Mouse (Mus musculus): ENCODE measurements around the gene Zscan26. TPM values are rescaled to one million over a fixed set of nuclear protein-coding genes. Genes with fewer than 3 reads are reported as not detected.
"Not testable (repeated sequence)": the region's sequence is repeated elsewhere in the genome, so short reads cannot be mapped to it uniquely, and the experiment has no call there.

The Zscan26 gene
- polyA plus RNA-seq (2012; fragmentation: generic; extraction: Trizol): 3.5 TPM
- long read RNA-seq, experiment 1, full-length matches to known transcripts: 2 of 25 reads
- long read RNA-seq, experiment 1, partial matches to known transcripts: 0 of 25 reads
- long read RNA-seq, experiment 1, other reads (novel, unspliced or antisense): 23 of 25 reads
- long read RNA-seq, experiment 2, full-length matches to known transcripts: 10 of 14 reads
- long read RNA-seq, experiment 2, partial matches to known transcripts: 0 of 14 reads
- long read RNA-seq, experiment 2, other reads (novel, unspliced or antisense): 4 of 14 reads

GRCm38 (mm10) chr13:21453449-21453848, at the start of gene Zscan26:
TSS of gene Zscan26 (minus strand) at chr13:21453730.
- Histone ChIP-seq H3K79me3 (ENCODE audit: low read depth) (peaks cover 28% of the 10 kb centered on the region), H3K4me3 (ENCODE audit: insufficient read depth, poor library complexity, severe bottlenecking) (peak within 1 kb of the TSS; percentile 50), H3K79me2 (ENCODE audit: control insufficient read depth, insufficient read depth) (peaks cover 40% of the 10 kb centered on the region), H3K36me3 (ENCODE audit: control insufficient read depth, insufficient read depth) (peaks cover 9% of the 10 kb centered on the region), H3ac (ENCODE audit: control insufficient read depth, insufficient read length, low read depth) (peak within 1 kb of the TSS; percentile 75), H3K27me3 (ENCODE audit: control insufficient read depth, insufficient read depth, insufficient read length) (no peaks in the 10 kb centered on the region)
- no peak for TF ChIP-seq USF1 (IDR thresholded peaks at IDR 0.05; ENCODE audit: low read depth)
- TF ChIP-seq CEBPB (IDR thresholded peaks at IDR 0.05; ENCODE audit: low read depth): no peak
- TF ChIP-seq MYOD1 (IDR thresholded peaks at IDR 0.05; ENCODE audit: control insufficient read depth, insufficient read length, low read depth): no peak
- TF ChIP-seq FOSL1 (IDR thresholded peaks at IDR 0.05; ENCODE audit: insufficient read depth, low read length, poor library complexity, severe bottlenecking): no peak
- TF ChIP-seq MAX (IDR thresholded peaks at IDR 0.05): no peak
- no peak for TF ChIP-seq CTCF (IDR thresholded peaks at IDR 0.05; ENCODE audit: control insufficient read depth, insufficient read depth, insufficient read length)
- no peak for TF ChIP-seq MYOG (IDR thresholded peaks at IDR 0.05; ENCODE audit: control insufficient read depth, extremely low read depth, insufficient read length)

- H3K79me2 ChIP-seq (ENCODE audit: control insufficient read depth, insufficient read depth): no peaks in the 10 kb centered on the region
- no peaks in the 10 kb centered on the region for H3K79me3 ChIP-seq (ENCODE audit: low read depth)
- TF ChIP-seq MAX (IDR thresholded peaks at IDR 0.05): no peak
- TF ChIP-seq CEBPB (IDR thresholded peaks at IDR 0.05; ENCODE audit: low read depth): no peak
- no peak for TF ChIP-seq FOSL1 (IDR thresholded peaks at IDR 0.05; ENCODE audit: insufficient read depth, low read length, poor library complexity, severe bottlenecking)
- no peak for TF ChIP-seq USF1 (IDR thresholded peaks at IDR 0.05; ENCODE audit: low read depth)
- TF ChIP-seq MYOD1 (IDR thresholded peaks at IDR 0.05; ENCODE audit: control insufficient read depth, insufficient read length, low read depth): no peak
- no peak for TF ChIP-seq MYOG (IDR thresholded peaks at IDR 0.05; ENCODE audit: control insufficient read depth, extremely low read depth, insufficient read length)
- TF ChIP-seq CTCF (IDR thresholded peaks at IDR 0.05; ENCODE audit: control insufficient read depth, insufficient read depth, insufficient read length): no peak
- H3ac ChIP-seq (ENCODE audit: control insufficient read depth, insufficient read length, low read depth): no peak overlapping the region
- no peak overlapping the region for H3K4me3 ChIP-seq (ENCODE audit: insufficient read depth, poor library complexity, severe bottlenecking)
- no peaks in the 10 kb centered on the region for H3K27me3 ChIP-seq (ENCODE audit: control insufficient read depth, insufficient read depth, insufficient read length)
- H3K36me3 ChIP-seq (ENCODE audit: control insufficient read depth, insufficient read depth): no peaks in the 10 kb centered on the region
Measured at GRCm38 (mm10) chr13:21502296-21502695, 48.8 kb upstream of the Zscan26 start.

- H3K27me3 ChIP-seq (ENCODE audit: control insufficient read depth, insufficient read depth, insufficient read length); H3K79me2 ChIP-seq (ENCODE audit: control insufficient read depth, insufficient read depth); H3K36me3 ChIP-seq (ENCODE audit: control insufficient read depth, insufficient read depth); H3ac ChIP-seq (ENCODE audit: control insufficient read depth, insufficient read length, low read depth); H3K79me3 ChIP-seq (ENCODE audit: low read depth); H3K4me3 ChIP-seq (ENCODE audit: insufficient read depth, poor library complexity, severe bottlenecking): not testable (repeated sequence)
Measured at GRCm38 (mm10) chr13:21501182-21501581, 47.7 kb upstream of the Zscan26 start, which contains the start of gene Gm11273. TSS of gene Gm11273 (minus strand) at chr13:21501418.

- Histone ChIP-seq H3K79me3 (ENCODE audit: low read depth) (no peaks in the 10 kb centered on the region), H3K79me2 (ENCODE audit: control insufficient read depth, insufficient read depth) (no peaks in the 10 kb centered on the region), H3K27me3 (ENCODE audit: control insufficient read depth, insufficient read depth, insufficient read length) (no peaks in the 10 kb centered on the region), H3K4me3 (ENCODE audit: insufficient read depth, poor library complexity, severe bottlenecking) (no peak within 1 kb of the TSS), H3K36me3 (ENCODE audit: control insufficient read depth, insufficient read depth) (no peaks in the 10 kb centered on the region), H3ac (ENCODE audit: control insufficient read depth, insufficient read length, low read depth) (no peak within 1 kb of the TSS)
- TF ChIP-seq MAX (IDR thresholded peaks at IDR 0.05) (no peak), MYOD1 (IDR thresholded peaks at IDR 0.05; ENCODE audit: control insufficient read depth, insufficient read length, low read depth) (no peak), CTCF (IDR thresholded peaks at IDR 0.05; ENCODE audit: control insufficient read depth, insufficient read depth, insufficient read length) (no peak), FOSL1 (IDR thresholded peaks at IDR 0.05; ENCODE audit: insufficient read depth, low read length, poor library complexity, severe bottlenecking) (no peak), USF1 (IDR thresholded peaks at IDR 0.05; ENCODE audit: low read depth) (no peak), CEBPB (IDR thresholded peaks at IDR 0.05; ENCODE audit: low read depth) (no peak), MYOG (IDR thresholded peaks at IDR 0.05; ENCODE audit: control insufficient read depth, extremely low read depth, insufficient read length) (no peak)
Measured at GRCm38 (mm10) chr13:21495080-21495479, 41.5 kb upstream of the Zscan26 start, which contains the start of gene AK157302. TSS of gene AK157302 (plus strand) at chr13:21495223.

- no peaks in the 10 kb centered on the region for H3K79me2 ChIP-seq (ENCODE audit: control insufficient read depth, insufficient read depth)
- H3ac ChIP-seq (ENCODE audit: control insufficient read depth, insufficient read length, low read depth): no peak overlapping the region
- H3K4me3 ChIP-seq (ENCODE audit: insufficient read depth, poor library complexity, severe bottlenecking): no peak overlapping the region
- no peaks in the 10 kb centered on the region for H3K27me3 ChIP-seq (ENCODE audit: control insufficient read depth, insufficient read depth, insufficient read length)
- H3K36me3 ChIP-seq (ENCODE audit: control insufficient read depth, insufficient read depth): no peaks in the 10 kb centered on the region
- TF ChIP-seq CEBPB (IDR thresholded peaks at IDR 0.05; ENCODE audit: low read depth): no peak
- TF ChIP-seq MYOD1 (IDR thresholded peaks at IDR 0.05; ENCODE audit: control insufficient read depth, insufficient read length, low read depth): no peak
- no peak for TF ChIP-seq MYOG (IDR thresholded peaks at IDR 0.05; ENCODE audit: control insufficient read depth, extremely low read depth, insufficient read length)
- no peak for TF ChIP-seq CTCF (IDR thresholded peaks at IDR 0.05; ENCODE audit: control insufficient read depth, insufficient read depth, insufficient read length)
- TF ChIP-seq FOSL1 (IDR thresholded peaks at IDR 0.05; ENCODE audit: insufficient read depth, low read length, poor library complexity, severe bottlenecking): no peak
- TF ChIP-seq MAX (IDR thresholded peaks at IDR 0.05): no peak
- TF ChIP-seq USF1 (IDR thresholded peaks at IDR 0.05; ENCODE audit: low read depth): no peak
- H3K79me3 ChIP-seq (ENCODE audit: low read depth): no peaks in the 10 kb centered on the region
Measured at GRCm38 (mm10) chr13:21492847-21493246, 39.3 kb upstream of the Zscan26 start.

GRCm38 (mm10) chr13:21486881-21487280, 33.4 kb upstream of the Zscan26 start:
- Histone ChIP-seq H3K36me3 (ENCODE audit: control insufficient read depth, insufficient read depth) (no peaks in the 10 kb centered on the region), H3K27me3 (ENCODE audit: control insufficient read depth, insufficient read depth, insufficient read length) (no peaks in the 10 kb centered on the region), H3K79me3 (ENCODE audit: low read depth) (no peaks in the 10 kb centered on the region), H3K4me3 (ENCODE audit: insufficient read depth, poor library complexity, severe bottlenecking) (no peak overlapping the region), H3ac (ENCODE audit: control insufficient read depth, insufficient read length, low read depth) (no peak overlapping the region), H3K79me2 (ENCODE audit: control insufficient read depth, insufficient read depth) (no peaks in the 10 kb centered on the region)
- TF ChIP-seq CEBPB (IDR thresholded peaks at IDR 0.05; ENCODE audit: low read depth) (no peak), MYOG (IDR thresholded peaks at IDR 0.05; ENCODE audit: control insufficient read depth, extremely low read depth, insufficient read length) (no peak), USF1 (IDR thresholded peaks at IDR 0.05; ENCODE audit: low read depth) (no peak), CTCF (IDR thresholded peaks at IDR 0.05; ENCODE audit: control insufficient read depth, insufficient read depth, insufficient read length) (no peak), FOSL1 (IDR thresholded peaks at IDR 0.05; ENCODE audit: insufficient read depth, low read length, poor library complexity, severe bottlenecking) (no peak), MYOD1 (IDR thresholded peaks at IDR 0.05; ENCODE audit: control insufficient read depth, insufficient read length, low read depth) (no peak), MAX (IDR thresholded peaks at IDR 0.05) (no peak)

GRCm38 (mm10) chr13:21478759-21479670, 25.5 kb upstream of the Zscan26 start, which contains the start of the genes Zkscan4 and Gm10065:
TSS of gene Zkscan4 (plus strand) at chr13:21478907.
TSS of gene Gm10065 (minus strand) at chr13:21479441.
- not testable (repeated sequence) for H3ac ChIP-seq (ENCODE audit: control insufficient read depth, insufficient read length, low read depth); H3K79me3 ChIP-seq (ENCODE audit: low read depth); H3K79me2 ChIP-seq (ENCODE audit: control insufficient read depth, insufficient read depth); H3K36me3 ChIP-seq (ENCODE audit: control insufficient read depth, insufficient read depth); H3K4me3 ChIP-seq (ENCODE audit: insufficient read depth, poor library complexity, severe bottlenecking); H3K27me3 ChIP-seq (ENCODE audit: control insufficient read depth, insufficient read depth, insufficient read length)

All from C2C12 (cell line).